Comparison of ENCODE assay signal across 13 mouse cellular contexts in the genomic region with DNA sequence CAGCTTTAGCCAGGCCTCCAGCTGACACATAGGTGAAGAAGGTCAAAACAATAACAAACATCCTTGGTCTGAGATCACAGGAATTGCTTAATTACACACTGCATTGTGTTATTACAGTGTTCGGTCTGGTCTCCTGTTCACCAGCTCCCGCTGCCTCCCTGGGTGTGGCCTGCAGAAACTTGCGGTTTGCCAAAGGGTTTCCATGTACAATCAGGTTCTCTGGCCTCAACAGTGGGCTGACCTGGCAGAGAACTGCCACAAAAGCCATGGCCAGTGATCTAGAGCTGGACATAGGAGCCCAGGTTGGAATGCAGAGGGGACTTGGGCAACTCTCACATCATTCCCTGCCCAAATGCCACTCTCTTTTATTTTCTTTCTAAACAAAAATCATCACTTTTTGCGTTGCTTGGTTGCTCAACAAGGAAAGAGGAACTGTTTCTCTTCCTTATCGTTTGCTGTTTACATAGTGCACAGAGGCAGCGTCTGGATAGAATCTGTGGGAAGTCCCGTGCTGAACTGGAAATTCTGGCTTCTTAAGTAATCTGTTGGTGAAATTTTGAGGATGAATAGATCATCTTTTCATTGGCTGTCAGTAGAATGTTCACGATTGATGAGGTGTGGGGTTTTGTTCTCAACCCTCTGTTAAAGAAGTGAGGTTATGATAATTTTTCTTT. TPM values are rescaled to one million over a fixed set of nuclear protein-coding genes. Genes with fewer than 3 reads are reported as not detected.
DNase-seq lines count a peak whose midpoint lies in the region; ATAC-seq and TF ChIP-seq lines count a peak whose summit lies in the region.
"Had no signal": no experiment of that assay in that cellular context is flagged by ENCODE, and none has a peak within 500 bp of the region (broad histone marks: within the 10 kb centered on the region; RNA-seq: fewer than 3 reads in every experiment).

No protein-coding gene starts in this region.

- H3K4me1 ChIP-seq in liver, embryonic 16.5 days (ENCODE audit: control insufficient read depth, low read depth, low read length), result no peaks in the 10 kb centered on the region
- no peaks in the 10 kb centered on the region for H3K4me1 ChIP-seq in liver, embryonic 11.5 days (replicated peaks; ENCODE audit: control insufficient read depth, insufficient read depth, low read length)
- no peaks in the 10 kb centered on the region for H3K4me1 ChIP-seq in embryonic facial prominence, embryonic 15.5 days
- peaks cover 3% of the 10 kb centered on the region; the same call in 1 of the 2 replicates for H3K4me1 ChIP-seq in lung, embryonic 16.5 days (replicated peaks; ENCODE audit: control insufficient read depth, insufficient read depth, low read length)
- no peaks in the 10 kb centered on the region for H3K4me1 ChIP-seq in stomach, embryonic 16.5 days (ENCODE audit: control insufficient read depth, insufficient read depth, low read length)
- no peaks in the 10 kb centered on the region for H3K4me1 ChIP-seq in midbrain, postnatal 0 days (ENCODE audit: insufficient read depth, low read length)
- H3K4me1 ChIP-seq: limb, embryonic 15.5 days; midbrain, embryonic 13.5 days had no signal

- no peaks in the 10 kb centered on the region for H3K36me3 ChIP-seq in liver, embryonic 16.5 days (ENCODE audit: control insufficient read depth, insufficient read depth)
- H3K36me3 ChIP-seq in liver, embryonic 11.5 days (ENCODE audit: control insufficient read depth, insufficient read depth, low read length), result no peaks in the 10 kb centered on the region
- H3K36me3 ChIP-seq in embryonic facial prominence, embryonic 15.5 days, result no peaks in the 10 kb centered on the region
- no peaks in the 10 kb centered on the region for H3K36me3 ChIP-seq in lung, embryonic 16.5 days (ENCODE audit: control insufficient read depth, insufficient read depth, low read length)
- H3K36me3 ChIP-seq in stomach, embryonic 16.5 days (ENCODE audit: control insufficient read depth, insufficient read depth, low read length), result no peaks in the 10 kb centered on the region
- no peaks in the 10 kb centered on the region for H3K36me3 ChIP-seq in midbrain, postnatal 0 days (ENCODE audit: insufficient read depth, low read length)
- H3K36me3 ChIP-seq: limb, embryonic 15.5 days; midbrain, embryonic 13.5 days had no signal

- no peak overlapping the region for H3K4me3 ChIP-seq in liver, embryonic 16.5 days (ENCODE audit: low read depth, low read length)
- no peak overlapping the region for H3K4me3 ChIP-seq in liver, embryonic 11.5 days (ENCODE audit: low read depth, low read length)
- no peak overlapping the region for H3K4me3 ChIP-seq in embryonic facial prominence, embryonic 15.5 days (replicated peaks)
- H3K4me3 ChIP-seq in lung, embryonic 16.5 days (ENCODE audit: low read length), result no peak overlapping the region
- H3K4me3 ChIP-seq in stomach, embryonic 16.5 days (replicated peaks; ENCODE audit: low read length), result no peak overlapping the region
- no peak overlapping the region for H3K4me3 ChIP-seq in midbrain, postnatal 0 days (ENCODE audit: low read depth, low read length)
- H3K4me3 ChIP-seq: limb, embryonic 15.5 days; midbrain, embryonic 13.5 days had no signal

- WGBS in liver, embryonic 16.5 days (ENCODE audit: insufficient replicate concordance), result 30% methylated on average over 8 of the region's 8 CpGs
- WGBS in liver, embryonic 11.5 days, result 58% methylated on average over 8 of the region's 8 CpGs
- 61% methylated on average over 8 of the region's 8 CpGs for WGBS in embryonic facial prominence, embryonic 15.5 days
- WGBS in lung, embryonic 16.5 days, result 21% methylated on average over 8 of the region's 8 CpGs
- WGBS in stomach, embryonic 16.5 days, result 45% methylated on average over 8 of the region's 8 CpGs
- 83% methylated on average over 8 of the region's 8 CpGs for WGBS in midbrain, postnatal 0 days

- no peaks in the 10 kb centered on the region for H3K9me3 ChIP-seq in liver, embryonic 16.5 days (replicated peaks; ENCODE audit: control insufficient read depth, low read length)
- H3K9me3 ChIP-seq in liver, embryonic 11.5 days (ENCODE audit: control insufficient read depth, low read length), result no peaks in the 10 kb centered on the region
- no peaks in the 10 kb centered on the region for H3K9me3 ChIP-seq in embryonic facial prominence, embryonic 15.5 days (replicated peaks)
- H3K9me3 ChIP-seq in lung, embryonic 16.5 days (ENCODE audit: control insufficient read depth, low read length), result no peaks in the 10 kb centered on the region
- H3K9me3 ChIP-seq in stomach, embryonic 16.5 days (replicated peaks; ENCODE audit: control insufficient read depth, low read length), result no peaks in the 10 kb centered on the region
- no peaks in the 10 kb centered on the region for H3K9me3 ChIP-seq in midbrain, postnatal 0 days (ENCODE audit: low read length)
- H3K9me3 ChIP-seq: limb, embryonic 15.5 days; midbrain, embryonic 13.5 days had no signal

- H3K27me3 ChIP-seq in liver, embryonic 16.5 days (ENCODE audit: control insufficient read depth, insufficient read depth, low read depth, low read length), result no peaks in the 10 kb centered on the region
- no peaks in the 10 kb centered on the region for H3K27me3 ChIP-seq in liver, embryonic 11.5 days (replicated peaks; ENCODE audit: control insufficient read depth, insufficient read depth, low read length)
- no peaks in the 10 kb centered on the region for H3K27me3 ChIP-seq in embryonic facial prominence, embryonic 15.5 days
- H3K27me3 ChIP-seq in lung, embryonic 16.5 days (ENCODE audit: control insufficient read depth, insufficient read depth, low read depth, low read length), result no peaks in the 10 kb centered on the region
- no peaks in the 10 kb centered on the region for H3K27me3 ChIP-seq in stomach, embryonic 16.5 days (ENCODE audit: control insufficient read depth, insufficient read depth, low read length)
- H3K27me3 ChIP-seq in midbrain, postnatal 0 days (ENCODE audit: insufficient read depth, low read length), result no peaks in the 10 kb centered on the region
- H3K27me3 ChIP-seq: limb, embryonic 15.5 days; midbrain, embryonic 13.5 days had no signal

- DNase-seq in liver, embryonic 11.5 days (ENCODE audit: low spot score), result no peak
- no peak for DNase-seq in midbrain, postnatal 0 days (ENCODE audit: low spot score)
- DNase-seq in cerebellum, adult 8-10 months, result no peak
- DNase-seq: kidney, adult 2 months; layer of hippocampus, postnatal 36 days; right cerebral cortex, postnatal 4 days had no signal

- H3K4me2 ChIP-seq in liver, embryonic 16.5 days (ENCODE audit: low read depth, low read length), result no peak overlapping the region
- H3K4me2 ChIP-seq in liver, embryonic 11.5 days, result no peak overlapping the region
- no peak overlapping the region for H3K4me2 ChIP-seq in embryonic facial prominence, embryonic 15.5 days (replicated peaks)
- no peak overlapping the region for H3K4me2 ChIP-seq in lung, embryonic 16.5 days (ENCODE audit: low read depth, low read length)
- H3K4me2 ChIP-seq in stomach, embryonic 16.5 days (ENCODE audit: low read depth, low read length), result peak overlapping the region; percentile 13; the same call in 1 of the 2 replicates
- H3K4me2 ChIP-seq in midbrain, postnatal 0 days (ENCODE audit: low read depth, low read length, poor library complexity, severe bottlenecking), result no peak overlapping the region
- H3K4me2 ChIP-seq: limb, embryonic 15.5 days; midbrain, embryonic 13.5 days had no signal

- peak; percentile 16; the same call in 1 of the 2 replicates for ATAC-seq in liver, embryonic 16.5 days (ENCODE audit: low read depth)
- ATAC-seq in liver, embryonic 11.5 days (replicated peaks; ENCODE audit: low FRiP score), result no peak
- ATAC-seq in embryonic facial prominence, embryonic 15.5 days (ENCODE audit: insufficient number of reproducible peaks, low FRiP score, low TSS enrichment, low read depth), result no peak
- peak; percentile 61 for ATAC-seq in lung, embryonic 16.5 days (ENCODE audit: low read depth)
- peak; percentile 75; the same call in 1 of the 2 replicates for ATAC-seq in stomach, embryonic 16.5 days (ENCODE audit: insufficient read depth, low FRiP score)
- no peak for ATAC-seq in midbrain, postnatal 0 days (ENCODE audit: low FRiP score)
- ATAC-seq: midbrain, embryonic 13.5 days had no signal

- no peak overlapping the region for H3K27ac ChIP-seq in liver, embryonic 16.5 days (ENCODE audit: low read length)
- H3K27ac ChIP-seq in liver, embryonic 11.5 days (ENCODE audit: low read depth, low read length), result no peak overlapping the region
- peak overlapping the region; percentile 34; the same call in 1 of the 2 replicates for H3K27ac ChIP-seq in embryonic facial prominence, embryonic 15.5 days (replicated peaks)
- no peak overlapping the region for H3K27ac ChIP-seq in lung, embryonic 16.5 days (ENCODE audit: low read length)
- peak overlapping the region; percentile 82 for H3K27ac ChIP-seq in stomach, embryonic 16.5 days (ENCODE audit: low read length)
- no peak overlapping the region for H3K27ac ChIP-seq in midbrain, postnatal 0 days (ENCODE audit: low read depth, low read length)
- H3K27ac ChIP-seq: limb, embryonic 15.5 days; midbrain, embryonic 13.5 days had no signal

- no peak for TF ChIP-seq CTCF in midbrain, postnatal 0 days (IDR thresholded peaks at IDR 0.05)

- H3K9ac ChIP-seq in liver, embryonic 16.5 days (ENCODE audit: low read depth, low read length), result no peak overlapping the region
- no peak overlapping the region for H3K9ac ChIP-seq in liver, embryonic 11.5 days (ENCODE audit: low read depth, low read length)
- H3K9ac ChIP-seq in embryonic facial prominence, embryonic 15.5 days, result no peak overlapping the region
- no peak overlapping the region for H3K9ac ChIP-seq in lung, embryonic 16.5 days (ENCODE audit: low read length)
- no peak overlapping the region for H3K9ac ChIP-seq in stomach, embryonic 16.5 days (ENCODE audit: low read length)
- H3K9ac ChIP-seq in midbrain, postnatal 0 days (replicated peaks; ENCODE audit: low read length, poor library complexity, severe bottlenecking), result no peak overlapping the region
- H3K9ac ChIP-seq: limb, embryonic 15.5 days; midbrain, embryonic 13.5 days had no signal

RNA-seq across cellular contexts. Expression of a gene that starts 49.3 kb away (rescaled TPM):
- polyA plus RNA-seq in liver, embryonic 16.5 days (2015; fragmentation: Nextera tagmentation; extraction: Ambion mirVana), result 0.68 and 0.98 TPM in 2 replicates
- 0.05 and 0.08 TPM in 2 replicates for polyA plus RNA-seq in liver, embryonic 11.5 days (2014; fragmentation: Nextera tagmentation; extraction: Ambion mirVana)
- 4.4 TPM in 2 replicates for polyA plus RNA-seq in embryonic facial prominence, embryonic 15.5 days (2015; fragmentation: Nextera tagmentation; extraction: Ambion mirVana)
- polyA plus RNA-seq in lung, embryonic 16.5 days (2015; fragmentation: Nextera tagmentation; extraction: Ambion mirVana), result 0.79 and 0.88 TPM in 2 replicates
- polyA plus RNA-seq in stomach, embryonic 16.5 days (2015; fragmentation: Nextera tagmentation; extraction: Ambion mirVana), result 8.9 and 9.6 TPM in 2 replicates
- 4.9 and 5.3 TPM in 2 replicates for total RNA-seq in midbrain, postnatal 0 days (2014; rRNA removed)
- polyA plus RNA-seq in midbrain, postnatal 0 days (2015; fragmentation: Nextera tagmentation; extraction: Ambion mirVana), result 1.7 and 1.9 TPM in 2 replicates

RNA-seq across cellular contexts. Expression of a gene that starts 52.5 kb away (rescaled TPM):
- polyA plus RNA-seq in liver, embryonic 16.5 days (2015; fragmentation: Nextera tagmentation; extraction: Ambion mirVana), result not detected in 2 replicates
- not detected in 2 replicates for polyA plus RNA-seq in liver, embryonic 11.5 days (2014; fragmentation: Nextera tagmentation; extraction: Ambion mirVana)
- polyA plus RNA-seq in embryonic facial prominence, embryonic 15.5 days (2015; fragmentation: Nextera tagmentation; extraction: Ambion mirVana), result not detected in 2 replicates
- polyA plus RNA-seq in lung, embryonic 16.5 days (2015; fragmentation: Nextera tagmentation; extraction: Ambion mirVana), result not detected in 2 replicates
- polyA plus RNA-seq in stomach, embryonic 16.5 days (2015; fragmentation: Nextera tagmentation; extraction: Ambion mirVana), result not detected in 2 replicates
- total RNA-seq in midbrain, postnatal 0 days (2014; rRNA removed), result 0.90 and 0.99 TPM in 2 replicates
- not detected in 2 replicates for polyA plus RNA-seq in midbrain, postnatal 0 days (2015; fragmentation: Nextera tagmentation; extraction: Ambion mirVana)
- polyA plus RNA-seq: heart, postnatal 0 days; limb, embryonic 15.5 days; midbrain, embryonic 13.5 days had no signal

Comparison
In these comparisons a context has a peak if more than half of its experiments do, and no peak if none do; other contexts are left out.
1. ATAC-seq: peak in liver, embryonic 16.5 days (single experiment), lung, embryonic 16.5 days (single experiment) and stomach, embryonic 16.5 days (single experiment); none in liver, embryonic 11.5 days (single experiment), embryonic facial prominence, embryonic 15.5 days (single experiment) and midbrain, postnatal 0 days (single experiment).
2. H3K27ac ChIP-seq: peak in embryonic facial prominence, embryonic 15.5 days (single experiment) and stomach, embryonic 16.5 days (single experiment); none in liver, embryonic 16.5 days (single experiment), liver, embryonic 11.5 days (single experiment), lung, embryonic 16.5 days (single experiment) and midbrain, postnatal 0 days (single experiment).